Mouse (Mus musculus): ENCODE results near the gene Foxd2. TPM values are rescaled to one million over a fixed set of nuclear protein-coding genes. Genes with fewer than 3 reads are reported as not detected.

Foxd2 gene
- polyA plus RNA-seq, 1 experiment from 2014 or later: 0.20 TPM

GRCm38 (mm10) chr4:114882232-114882631, 26.4 kb downstream of the Foxd2 start:
- Histone ChIP-seq H3K9me3 (no peaks in the 10 kb centered on the region), H3K27me3 (no peaks in the 10 kb centered on the region), H3K27ac (no peak overlapping the region), H3K4me3 (no peak overlapping the region), H3K9ac (no peak overlapping the region), H3K36me3 (no peaks in the 10 kb centered on the region), H3K4me2 (no peak overlapping the region), H3K4me1 (no peaks in the 10 kb centered on the region)
- WGBS: 87% methylated on average over 1 of the region's 1 CpGs
- ATAC-seq (ENCODE audit: borderline replicate concordance, extremely low read depth, low FRiP score, low TSS enrichment): no peak

- no peaks in the 10 kb centered on the region for H3K9me3 ChIP-seq
- 32% methylated on average over 8 of the region's 8 CpGs for WGBS
- H3K27me3 ChIP-seq: no peaks in the 10 kb centered on the region
- no peaks in the 10 kb centered on the region for H3K36me3 ChIP-seq
- H3K4me1 ChIP-seq: no peaks in the 10 kb centered on the region
- no peak for ATAC-seq (ENCODE audit: borderline replicate concordance, extremely low read depth, low FRiP score, low TSS enrichment)
- no peak overlapping the region for H3K27ac ChIP-seq
- no peak overlapping the region for H3K4me3 ChIP-seq
- H3K4me2 ChIP-seq: no peak overlapping the region
- H3K9ac ChIP-seq: no peak overlapping the region
Measured at GRCm38 (mm10) chr4:114876441-114876972, 32.2 kb downstream of the Foxd2 start.

GRCm38 (mm10) chr4:114869765-114870490, 38.7 kb downstream of the Foxd2 start:
- Histone ChIP-seq H3K4me2 (no peak overlapping the region), H3K27ac (peak overlapping the region; percentile 51; the same call in 1 of the 2 replicates), H3K9ac (no peak overlapping the region), H3K9me3 (no peaks in the 10 kb centered on the region), H3K36me3 (no peaks in the 10 kb centered on the region), H3K27me3 (no peaks in the 10 kb centered on the region), H3K4me3 (no peak overlapping the region), H3K4me1 (peaks cover 18% of the 10 kb centered on the region)
- WGBS: 12% methylated on average over 11 of the region's 11 CpGs
- peak; percentile 77 for ATAC-seq (ENCODE audit: borderline replicate concordance, extremely low read depth, low FRiP score, low TSS enrichment)

- Histone ChIP-seq H3K27ac (no peak overlapping the region), H3K9me3 (no peaks in the 10 kb centered on the region), H3K4me1 (no peaks in the 10 kb centered on the region), H3K36me3 (no peaks in the 10 kb centered on the region), H3K4me3 (no peak overlapping the region), H3K4me2 (no peak overlapping the region), H3K27me3 (no peaks in the 10 kb centered on the region), H3K9ac (no peak overlapping the region)
- no peak for ATAC-seq (ENCODE audit: borderline replicate concordance, extremely low read depth, low FRiP score, low TSS enrichment)
- WGBS: 75% methylated on average over 5 of the region's 5 CpGs
Measured at GRCm38 (mm10) chr4:114863166-114863565, 45.5 kb downstream of the Foxd2 start.

- Histone ChIP-seq H3K27me3 (no peaks in the 10 kb centered on the region; the same call in 1 of the 2 replicates), H3K36me3 (no peaks in the 10 kb centered on the region), H3K4me2 (no peak overlapping the region), H3K9me3 (no peaks in the 10 kb centered on the region), H3K27ac (no peak overlapping the region), H3K4me1 (no peaks in the 10 kb centered on the region), H3K9ac (no peak overlapping the region), H3K4me3 (no peak overlapping the region)
- 54% methylated on average over 5 of the region's 5 CpGs for WGBS
- ATAC-seq (ENCODE audit: borderline replicate concordance, extremely low read depth, low FRiP score, low TSS enrichment): no peak
Measured at GRCm38 (mm10) chr4:114858426-114858825, 50.2 kb downstream of the Foxd2 start.

Other genes with a start within 250 kb of the Foxd2 start
- gene Gm12830, start 87.2 kb downstream of the Foxd2 start, polyA plus RNA-seq (2015; fragmentation: Nextera tagmentation; extraction: Ambion mirVana): not detected in 2 replicates
- gene Foxe3, start 17.1 kb upstream of the Foxd2 start, polyA plus RNA-seq (2015; fragmentation: Nextera tagmentation; extraction: Ambion mirVana): not detected in 2 replicates
- gene Cmpk1, start 78.4 kb upstream of the Foxd2 start, polyA plus RNA-seq (2015; fragmentation: Nextera tagmentation; extraction: Ambion mirVana): 106 and 113 TPM in 2 replicates
- gene Stil, start 91.3 kb upstream of the Foxd2 start, polyA plus RNA-seq (2015; fragmentation: Nextera tagmentation; extraction: Ambion mirVana): 15.2 and 16.6 TPM in 2 replicates
- 1.8 TPM in 2 replicates for gene Tal1, start 147.6 kb upstream of the Foxd2 start, polyA plus RNA-seq (2015; fragmentation: Nextera tagmentation; extraction: Ambion mirVana)
- 21.6 and 22.9 TPM in 2 replicates for gene Pdzk1ip1, start 179.8 kb upstream of the Foxd2 start, polyA plus RNA-seq (2015; fragmentation: Nextera tagmentation; extraction: Ambion mirVana)
- gene Cyp4x1, start 225.4 kb upstream of the Foxd2 start, polyA plus RNA-seq (2015; fragmentation: Nextera tagmentation; extraction: Ambion mirVana): 0.06 TPM in 1 of 2 replicates, not detected in the other

Data from lung, embryonic 15.5 days (tissue).